15 mouse cellular contexts compared by ENCODE assay signal in the genomic region with DNA sequence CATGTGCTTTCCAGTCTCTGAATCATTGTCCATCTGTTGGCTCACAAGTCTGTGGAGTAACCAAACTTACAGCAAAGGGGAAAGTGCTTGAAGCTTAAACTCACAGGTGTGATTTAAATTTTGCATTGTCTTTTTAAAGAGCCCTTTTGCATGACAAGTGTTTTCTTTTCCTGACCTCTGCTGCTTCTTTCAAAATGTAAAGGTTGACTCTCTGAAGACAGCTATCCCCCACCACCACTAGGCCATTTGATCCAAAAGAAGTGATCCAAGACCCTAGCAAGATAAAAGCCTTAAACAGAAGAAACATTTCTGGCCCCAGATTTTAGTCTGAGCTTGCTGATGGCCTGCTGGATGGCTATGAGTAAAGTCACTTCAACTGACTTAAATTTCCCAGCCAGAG.
"Had no signal": no experiment of that assay in that cellular context is flagged by ENCODE, and none has a peak within 500 bp of the region (broad histone marks: within the 10 kb centered on the region; RNA-seq: fewer than 3 reads in every experiment).

No protein-coding gene starts in this region.

- ATAC-seq: midbrain, embryonic 16.5 days had no signal

- H3K36me3 ChIP-seq: midbrain, embryonic 10.5 days; midbrain, embryonic 12.5 days; neural tube, embryonic 13.5 days; neural tube, embryonic 15.5 days had no signal

- H3K9me3 ChIP-seq: midbrain, embryonic 10.5 days; midbrain, embryonic 12.5 days; neural tube, embryonic 13.5 days; neural tube, embryonic 15.5 days had no signal

- H3K27ac ChIP-seq: midbrain, embryonic 10.5 days; midbrain, embryonic 12.5 days; neural tube, embryonic 13.5 days; neural tube, embryonic 15.5 days had no signal

- H3K9ac ChIP-seq: lung, embryonic 14.5 days; midbrain, embryonic 12.5 days; neural tube, embryonic 13.5 days; neural tube, embryonic 15.5 days had no signal

- DNase-seq: midbrain, embryonic 14.5 days; right cerebral cortex, adult 18-20 months; right cerebral cortex, postnatal 25 days; right cerebral cortex, postnatal 4 days; spleen, adult 18-20 months; thymus, adult 18-20 months; thymus, postnatal 14 days; thymus, postnatal 36 days had no signal

- H3K27me3 ChIP-seq: midbrain, embryonic 12.5 days; neural tube, embryonic 13.5 days; neural tube, embryonic 15.5 days had no signal

- H3K4me1 ChIP-seq: midbrain, embryonic 10.5 days; midbrain, embryonic 12.5 days; neural tube, embryonic 13.5 days; neural tube, embryonic 15.5 days had no signal

- H3K4me3 ChIP-seq: midbrain, embryonic 10.5 days; midbrain, embryonic 12.5 days; myocyte; neural tube, embryonic 13.5 days; neural tube, embryonic 15.5 days had no signal

- H3K4me2 ChIP-seq: lung, embryonic 14.5 days; midbrain, embryonic 12.5 days; neural tube, embryonic 13.5 days; neural tube, embryonic 15.5 days had no signal
